Mouse (Mus musculus): ENCODE results near the gene Megf6. TPM values are rescaled to one million over a fixed set of nuclear protein-coding genes. Genes with fewer than 3 reads are reported as not detected.

The Megf6 gene
- polyA plus RNA-seq (2014; fragmentation: Illumina TruSeq; extraction: RNeasy Lipid Tissue Mini Kit (QIAGEN cat#74804)), result 0.26 TPM

GRCm38 (mm10) chr4:154170506-154171150 is at the start of gene Megf6:
Gene Megf6 (plus strand): TSS chr4:154170730.

GRCm38 (mm10) chr4:154140182-154140212 is 30.5 kb upstream of the Megf6 start, which contains the start of gene Trp73:
Gene Trp73 (minus strand): TSS chr4:154140208.

GRCm38 (mm10) chr4:154142211-154143040 is 28.1 kb upstream of the Megf6 start, which contains the start of gene Wrap73:
Gene Wrap73 (plus strand): TSS chr4:154142372.

DNA sequence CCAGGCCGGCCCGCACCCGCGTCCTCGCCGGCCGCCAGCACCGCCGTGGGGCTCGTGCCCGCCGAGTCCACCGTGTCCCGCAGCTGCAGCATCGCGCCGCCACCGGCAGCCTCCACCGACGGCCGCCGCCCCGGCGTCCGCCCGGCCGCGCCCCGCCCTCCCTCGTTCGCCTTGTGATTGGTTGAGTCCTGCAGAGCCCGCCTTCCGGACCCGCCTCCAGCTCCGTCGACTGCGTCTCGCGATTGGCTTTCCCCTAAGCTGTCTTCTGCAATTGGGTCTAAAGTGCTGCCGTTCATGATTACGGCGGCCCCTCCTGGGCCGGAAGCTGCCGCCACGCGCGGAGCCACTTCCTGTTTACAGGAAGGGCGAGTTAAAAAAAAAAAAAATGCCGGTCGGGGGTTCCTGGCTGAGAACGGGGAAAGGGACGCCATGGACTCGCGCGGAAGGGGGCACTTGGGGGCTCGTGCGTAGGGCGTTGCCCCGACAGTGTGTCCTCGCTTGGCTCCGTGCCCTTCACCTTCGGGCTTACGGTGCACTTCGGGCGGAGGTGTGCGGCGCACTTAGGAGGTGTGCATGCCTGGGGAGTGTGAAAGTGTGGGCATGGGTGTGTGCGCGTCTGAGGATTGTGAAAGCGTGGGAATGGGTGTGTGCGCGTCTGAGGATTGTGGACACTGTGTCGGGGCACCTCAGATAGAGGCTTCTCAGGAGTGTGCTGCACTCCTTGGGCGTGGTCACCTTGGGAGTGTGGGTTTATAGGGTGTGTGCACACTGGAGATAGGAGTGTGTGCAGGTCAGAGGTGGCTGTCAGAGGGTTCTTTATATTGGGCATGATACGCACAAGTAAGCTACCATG is 9.8 kb upstream of the Megf6 start, which contains the start of gene Tprgl:
Gene Tprgl (minus strand): TSS at position 129 of the 853 bp plus-strand sequence.

DNA sequence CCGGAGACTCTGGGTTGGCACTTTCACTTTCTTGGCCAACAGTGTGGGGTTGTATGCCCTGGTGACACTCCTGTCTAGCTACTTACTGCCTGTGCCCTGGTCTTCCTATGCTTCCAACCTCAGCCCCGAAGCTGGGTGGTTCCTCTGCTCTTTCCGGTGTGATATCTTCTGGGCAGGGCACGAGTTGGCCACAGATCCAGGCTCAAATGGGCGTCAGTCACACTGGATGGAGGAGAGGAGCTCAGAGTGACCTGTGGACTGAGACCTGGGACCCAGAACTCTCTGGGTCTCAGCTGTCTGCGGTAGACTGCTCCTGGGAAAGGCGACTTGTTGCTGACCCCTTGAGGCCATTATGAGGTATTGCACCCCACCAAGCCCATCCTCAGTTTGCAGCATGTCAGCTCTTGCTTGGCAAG is 130.9 kb downstream of the Megf6 start, which contains the start of gene Arhgef16:
Gene Arhgef16 (minus strand): TSS at position 211 of the 416 bp plus-strand sequence.

Other genes with a start within 250 kb of the Megf6 start
- 16.6 TPM for gene A430005L14Rik, start 213.5 kb upstream of the Megf6 start, polyA plus RNA-seq (2014; fragmentation: Illumina TruSeq; extraction: RNeasy Lipid Tissue Mini Kit (QIAGEN cat#74804))
- gene Dffb, start 195.6 kb upstream of the Megf6 start, polyA plus RNA-seq (2014; fragmentation: Illumina TruSeq; extraction: RNeasy Lipid Tissue Mini Kit (QIAGEN cat#74804)), result 2.5 TPM
- 15.9 TPM for gene Cep104, start 195.5 kb upstream of the Megf6 start, polyA plus RNA-seq (2014; fragmentation: Illumina TruSeq; extraction: RNeasy Lipid Tissue Mini Kit (QIAGEN cat#74804))
- 24.9 TPM for gene Lrrc47, start 159.0 kb upstream of the Megf6 start, polyA plus RNA-seq (2014; fragmentation: Illumina TruSeq; extraction: RNeasy Lipid Tissue Mini Kit (QIAGEN cat#74804))
- gene Smim1, start 144.5 kb upstream of the Megf6 start, polyA plus RNA-seq (2014; fragmentation: Illumina TruSeq; extraction: RNeasy Lipid Tissue Mini Kit (QIAGEN cat#74804)), result 0.40 TPM
- not detected for gene Ccdc27, start 128.1 kb upstream of the Megf6 start, polyA plus RNA-seq (2014; fragmentation: Illumina TruSeq; extraction: RNeasy Lipid Tissue Mini Kit (QIAGEN cat#74804))
- gene Trp73, start 30.5 kb upstream of the Megf6 start, polyA plus RNA-seq (2014; fragmentation: Illumina TruSeq; extraction: RNeasy Lipid Tissue Mini Kit (QIAGEN cat#74804)), result 0.14 TPM
- 0.37 TPM for gene Wrap73, start 28.4 kb upstream of the Megf6 start, polyA plus RNA-seq (2014; fragmentation: Illumina TruSeq; extraction: RNeasy Lipid Tissue Mini Kit (QIAGEN cat#74804))
- gene Tprgl, start 10.1 kb upstream of the Megf6 start, polyA plus RNA-seq (2014; fragmentation: Illumina TruSeq; extraction: RNeasy Lipid Tissue Mini Kit (QIAGEN cat#74804)), result 73.6 TPM
- not detected for gene Arhgef16, start 130.9 kb downstream of the Megf6 start, polyA plus RNA-seq (2014; fragmentation: Illumina TruSeq; extraction: RNeasy Lipid Tissue Mini Kit (QIAGEN cat#74804))
- gene B230104I21Rik, start 165.4 kb downstream of the Megf6 start, polyA plus RNA-seq (2014; fragmentation: Illumina TruSeq; extraction: RNeasy Lipid Tissue Mini Kit (QIAGEN cat#74804)), result not detected

Data from ovary, adult 10 weeks (tissue).